Mouse (Mus musculus) central nervous system, embryonic 14 days (tissue): ENCODE results near the gene 1700020N15Rik. TPM values are rescaled to one million over a fixed set of nuclear protein-coding genes. Genes with fewer than 3 reads are reported as not detected.

Experiments
- polyA plus RNA-seq: library from polyadenylated mRNA; depleted of rRNA; stranded (reverse); fragments of >200 nt; gene quantifications from 2 replicates; pipeline ENCODE4 v1.2.3, GENCODE M21; 2012; rRNA removed

Gene 1700020N15Rik
- polyA plus RNA-seq, result not detected in 2 replicates

DNA sequence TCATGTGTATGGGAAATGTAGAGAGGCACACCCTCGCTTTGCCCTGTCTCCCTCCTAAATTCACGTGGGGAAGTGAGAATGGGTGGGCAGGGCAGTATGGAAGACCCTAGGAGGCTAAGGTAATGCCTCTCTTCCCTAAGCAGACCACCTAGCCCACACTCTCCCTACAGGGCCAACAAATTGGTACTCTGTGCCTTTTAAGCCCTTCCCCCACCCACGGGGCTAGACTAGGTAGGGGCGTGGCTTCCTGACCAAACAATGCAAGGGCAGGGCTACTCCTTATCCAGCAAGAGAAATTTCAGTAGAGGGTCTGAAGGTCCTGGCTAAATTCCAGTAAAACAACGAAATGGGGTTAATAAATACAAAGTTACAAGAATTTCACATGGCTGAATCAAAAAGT lies at the start of gene 1700020N15Rik:
1700020N15Rik (plus strand) TSS at position 301 of the 400 bp plus-strand sequence.

